Mouse (Mus musculus) thymus, postnatal 0 days (tissue): ENCODE results near the gene Cym. TPM values are rescaled to one million over a fixed set of nuclear protein-coding genes. Genes with fewer than 3 reads are reported as not detected.
A peak's percentile ranks its signal among the peaks of the same experiment; 100 is the strongest.

Experiments used
- DNase-seq: peaks from one replicate; pipeline ENCODE4 v3.0.0-alpha.2; 2015; ENCODE audit warnings: low spot score
- polyA plus RNA-seq: library from polyadenylated mRNA; unstranded; fragments of >200 nt; fragmentation: Nextera tagmentation; extraction: Ambion mirVana; gene quantifications from 2 replicates; pipeline ENCODE4 v1.2.1, GENCODE M21; 2015

Cym gene
- polyA plus RNA-seq, 1 experiment from 2014 or later = 1.2 TPM

- DNase-seq = no peak
These were observed 4.3 kb upstream of the Cym start for GRCm38 (mm10) chr3:107225820-107226219.

GRCm38 (mm10) chr3:107223230-107223629 is 1.7 kb upstream of the Cym start:
- DNase-seq = no peak

- DNase-seq = no peak
These were observed 3.0 kb downstream of the Cym start for GRCm38 (mm10) chr3:107218572-107218971.

- no peak for DNase-seq
These were observed 4.4 kb downstream of the Cym start for GRCm38 (mm10) chr3:107217101-107217480.

GRCm38 (mm10) chr3:107216400-107217100 is 5.0 kb downstream of the Cym start:
- DNase-seq = no peak

- DNase-seq = no peak
These were observed 6.9 kb downstream of the Cym start for GRCm38 (mm10) chr3:107214606-107215005.

GRCm38 (mm10) chr3:107207625-107208253 is 13.8 kb downstream of the Cym start:
- DNase-seq = no peak

- no peak for DNase-seq
These were observed 14.9 kb downstream of the Cym start for GRCm38 (mm10) chr3:107206490-107207150.

GRCm38 (mm10) chr3:107205994-107206393 is 15.5 kb downstream of the Cym start:
- DNase-seq = peak; percentile 67

- no peak for DNase-seq
These were observed 16.4 kb downstream of the Cym start for GRCm38 (mm10) chr3:107205170-107205569.

- DNase-seq = no peak
These were observed 17.1 kb downstream of the Cym start for GRCm38 (mm10) chr3:107204413-107204812.

- DNase-seq = no peak
These were observed 20.0 kb downstream of the Cym start for GRCm38 (mm10) chr3:107201310-107202180.

- DNase-seq = peak; percentile 66
These were observed 33.2 kb downstream of the Cym start for GRCm38 (mm10) chr3:107188226-107188899.

- DNase-seq = no peak
These were observed 34.5 kb downstream of the Cym start for GRCm38 (mm10) chr3:107187022-107187421.

GRCm38 (mm10) chr3:107185597-107185996 is 35.9 kb downstream of the Cym start:
- peak; percentile 47 for DNase-seq

- DNase-seq = no peak
These were observed 38.4 kb downstream of the Cym start for GRCm38 (mm10) chr3:107183178-107183577.

- no peak for DNase-seq
These were observed 38.8 kb downstream of the Cym start, which contains the start of gene Kcna10 for GRCm38 (mm10) chr3:107182756-107183155. Gene Kcna10, plus strand, starts transcription at chr3:107183056.

- no peak for DNase-seq
These were observed 40.7 kb downstream of the Cym start for GRCm38 (mm10) chr3:107180860-107181259.

- DNase-seq = no peak
These were observed 45.0 kb downstream of the Cym start for GRCm38 (mm10) chr3:107176501-107176900.

- DNase-seq = no peak
These were observed 46.0 kb downstream of the Cym start for GRCm38 (mm10) chr3:107175486-107175885.

- DNase-seq = no peak
These were observed 49.0 kb downstream of the Cym start for GRCm38 (mm10) chr3:107172556-107172955.
